Mouse (Mus musculus): ENCODE data around the gene Cdk5rap3. TPM values are rescaled to one million over a fixed set of nuclear protein-coding genes. Genes with fewer than 3 reads are reported as not detected.

Cdk5rap3 gene
- total RNA-seq (2017), result 38.2 and 47.8 TPM in 2 replicates

DNA sequence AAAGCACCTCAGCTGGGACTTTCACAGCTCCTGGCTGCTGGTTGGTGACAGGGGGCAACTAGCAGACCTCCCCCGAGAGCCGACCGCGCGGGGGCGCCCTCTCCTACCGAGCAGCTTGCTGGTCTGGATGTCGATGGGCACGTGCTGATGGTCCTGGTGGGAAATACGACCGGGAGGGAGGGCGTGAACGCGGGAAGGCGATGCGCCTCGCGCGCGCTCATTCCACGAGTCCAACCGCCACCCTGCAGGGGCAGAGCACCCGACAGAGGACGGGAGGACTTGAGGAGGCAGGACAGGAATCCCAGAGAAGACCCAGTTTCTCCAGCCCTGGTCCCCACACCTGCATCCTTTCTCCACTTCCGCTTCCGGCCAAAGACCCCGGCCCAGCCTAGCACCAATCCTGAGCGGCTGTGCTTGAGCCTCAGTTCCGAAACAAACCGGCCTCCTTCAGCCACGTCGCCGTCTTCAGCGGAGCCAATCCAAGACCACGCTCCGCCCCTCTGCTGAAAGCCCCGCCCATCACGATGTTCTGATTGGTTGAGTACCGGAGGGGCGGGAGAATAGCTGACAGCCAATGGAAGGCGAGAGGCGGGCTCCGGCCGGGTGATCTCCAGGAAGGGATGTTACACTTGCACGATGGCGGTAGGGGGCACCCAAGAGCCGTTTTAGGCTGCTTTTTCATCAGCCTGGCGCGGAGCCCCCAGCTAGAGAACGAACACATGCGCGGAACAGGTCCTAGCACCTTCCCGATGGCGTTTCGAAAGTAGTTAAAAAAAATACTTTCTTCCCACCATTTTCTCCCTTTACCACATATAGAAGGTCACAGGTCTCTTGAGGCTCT, at the start of gene Cdk5rap3:
Gene Cdk5rap3 (minus strand): TSS at position 453 of the 841 bp plus-strand sequence.
- peak; percentile 96 for ATAC-seq (replicated peaks; ENCODE audit: low read depth, poor library complexity, severe bottlenecking)

DNA sequence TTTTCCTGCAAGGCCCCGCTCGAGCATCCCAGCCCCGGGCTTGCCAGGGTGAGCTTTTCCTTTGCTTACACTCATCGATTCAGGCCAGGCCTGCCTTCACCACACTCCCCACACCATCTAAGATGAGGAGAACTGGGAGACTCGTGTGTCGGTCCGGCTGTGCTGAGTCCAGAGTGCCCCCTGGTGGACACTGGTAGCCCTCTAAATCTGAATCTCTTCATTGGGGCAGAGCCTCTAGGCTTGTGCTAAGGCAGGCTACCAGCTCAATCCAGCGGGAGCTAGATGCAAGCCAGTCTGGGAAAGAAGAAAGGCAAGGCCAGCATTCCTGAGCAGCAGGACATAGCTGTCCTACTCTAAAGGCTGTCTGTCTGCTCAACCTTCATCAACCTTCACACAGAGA, 47.3 kb upstream of the Cdk5rap3 start:
- ATAC-seq (replicated peaks; ENCODE audit: low read depth, poor library complexity, severe bottlenecking), result peak; percentile 64

- no peak for ATAC-seq (replicated peaks; ENCODE audit: low read depth, poor library complexity, severe bottlenecking)
These were observed 40.9 kb upstream of the Cdk5rap3 start for GRCm38 (mm10) chr11:96957061-96957805.

DNA sequence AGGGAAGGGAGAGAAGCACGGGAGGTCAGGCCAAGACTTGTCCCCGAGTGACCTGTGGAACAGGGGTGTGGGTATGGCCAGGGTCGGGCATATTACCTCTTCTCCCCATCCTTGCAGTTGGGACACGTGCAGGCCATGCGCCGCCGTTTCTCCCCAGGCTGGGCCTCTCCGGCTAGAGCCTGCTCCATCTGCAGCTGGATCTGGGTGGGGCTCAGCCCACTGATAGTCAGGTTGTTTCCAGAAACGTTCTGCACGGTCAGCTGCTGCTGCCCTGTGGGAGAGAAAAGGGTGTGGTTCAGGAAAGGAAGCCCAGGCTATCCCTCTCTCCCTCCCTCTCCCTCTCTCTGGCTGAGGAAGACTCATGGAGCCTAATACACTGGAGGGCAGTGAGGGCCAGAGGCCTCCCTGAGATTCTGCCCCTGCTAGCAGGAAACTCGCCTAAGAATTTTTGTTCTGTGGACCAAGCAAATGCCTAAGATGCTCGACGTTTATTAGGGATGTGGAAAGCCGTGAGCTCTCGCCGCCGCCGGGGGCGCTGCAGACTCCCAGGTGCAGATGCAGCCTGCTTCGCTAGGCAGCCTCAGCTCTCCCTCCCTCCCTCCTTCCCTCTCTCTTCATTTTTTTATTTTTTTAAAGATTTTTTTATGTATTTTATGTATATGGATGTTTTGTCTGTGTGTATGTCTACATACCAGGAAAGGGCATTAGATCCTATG, 39.9 kb upstream of the Cdk5rap3 start:
- ATAC-seq (replicated peaks; ENCODE audit: low read depth, poor library complexity, severe bottlenecking), result no peak

- ATAC-seq (replicated peaks; ENCODE audit: low read depth, poor library complexity, severe bottlenecking), result no peak
These were observed 38.8 kb upstream of the Cdk5rap3 start for GRCm38 (mm10) chr11:96955094-96955493.

- no peak for ATAC-seq (replicated peaks; ENCODE audit: low read depth, poor library complexity, severe bottlenecking)
These were observed 36.6 kb upstream of the Cdk5rap3 start for GRCm38 (mm10) chr11:96952896-96953295.

DNA sequence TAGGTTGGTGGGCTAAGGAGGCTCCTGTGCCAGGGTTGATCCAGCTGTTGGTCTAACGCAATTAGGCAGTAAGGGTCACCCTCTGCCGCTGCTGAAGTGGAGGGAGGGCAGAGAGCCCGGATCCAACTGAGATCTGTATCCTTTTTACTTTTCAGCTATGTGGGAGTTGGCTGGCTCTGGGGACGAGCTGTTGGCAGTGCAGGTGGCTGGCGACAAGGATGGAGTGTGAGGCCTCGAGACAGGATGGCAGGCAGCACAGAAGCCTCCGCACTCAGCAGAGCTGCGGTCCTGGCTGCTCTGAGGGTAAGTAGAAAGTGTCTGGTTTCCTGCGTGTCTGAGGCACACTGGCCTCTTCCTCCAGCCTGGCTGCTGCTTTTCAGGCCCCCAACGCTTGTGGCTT, 36.1 kb upstream of the Cdk5rap3 start:
- no peak for ATAC-seq (replicated peaks; ENCODE audit: low read depth, poor library complexity, severe bottlenecking)

GRCm38 (mm10) chr11:96950767-96951166, 34.5 kb upstream of the Cdk5rap3 start:
- no peak for ATAC-seq (replicated peaks; ENCODE audit: low read depth, poor library complexity, severe bottlenecking)

GRCm38 (mm10) chr11:96947849-96948248, 31.6 kb upstream of the Cdk5rap3 start:
- ATAC-seq (replicated peaks; ENCODE audit: low read depth, poor library complexity, severe bottlenecking), result peak; percentile 34

DNA sequence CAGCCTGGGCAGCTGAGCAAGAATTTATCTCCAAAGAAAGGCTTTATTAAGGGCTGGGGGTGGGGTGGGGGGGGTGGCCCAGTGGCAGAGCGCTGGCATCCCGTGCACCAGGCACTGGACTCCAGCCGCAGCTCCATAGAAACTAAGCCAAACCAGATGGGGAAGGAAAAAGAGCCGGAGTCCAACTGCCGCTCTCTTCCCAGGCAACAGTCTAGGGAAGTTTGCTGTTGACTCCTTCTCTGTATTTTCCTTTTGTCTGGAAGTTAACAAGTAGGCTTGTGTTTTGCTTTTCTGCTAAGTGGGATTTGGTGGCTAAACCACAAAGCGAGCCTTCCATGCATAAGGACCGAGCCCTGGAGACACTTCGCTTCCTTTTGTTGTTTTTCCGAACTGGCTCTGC, 30.2 kb upstream of the Cdk5rap3 start:
- ATAC-seq (replicated peaks; ENCODE audit: low read depth, poor library complexity, severe bottlenecking), result no peak

DNA sequence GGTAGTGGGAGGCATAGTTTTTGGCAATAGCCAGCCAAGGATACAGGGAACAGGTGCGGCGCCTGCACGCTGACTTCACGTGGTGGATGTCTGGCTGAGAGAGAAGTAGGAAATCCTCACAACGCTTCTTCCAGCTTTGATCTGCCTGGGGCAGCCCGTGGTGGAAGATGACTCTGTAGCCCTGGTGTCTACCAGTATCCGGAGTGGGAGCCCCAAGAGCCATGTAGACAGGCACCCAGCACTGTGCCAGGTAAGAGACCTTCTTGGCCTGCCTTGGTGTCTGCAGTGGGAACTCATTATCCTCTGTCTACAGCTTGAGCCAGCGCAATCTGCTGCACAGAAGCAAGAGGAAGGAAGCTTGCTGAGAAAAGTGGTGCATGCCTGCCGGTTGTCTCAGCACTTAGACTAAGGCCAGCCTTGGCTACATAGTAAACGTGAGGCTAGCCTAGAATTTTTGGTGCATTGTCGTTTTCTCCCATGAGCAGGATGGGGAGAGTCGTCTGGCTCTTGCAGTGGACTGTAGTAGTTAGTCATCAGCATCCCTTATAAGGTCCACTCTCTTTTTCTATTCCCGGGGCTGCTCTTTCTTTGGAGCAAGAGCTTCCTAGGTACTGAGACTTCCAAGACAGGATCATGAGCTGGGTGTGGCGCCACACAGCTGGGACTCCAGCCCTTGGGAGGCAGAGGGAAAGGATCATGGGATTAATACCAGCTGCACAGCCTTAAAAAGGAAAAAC, 28.7 kb upstream of the Cdk5rap3 start:
- ATAC-seq (replicated peaks; ENCODE audit: low read depth, poor library complexity, severe bottlenecking), result no peak

DNA sequence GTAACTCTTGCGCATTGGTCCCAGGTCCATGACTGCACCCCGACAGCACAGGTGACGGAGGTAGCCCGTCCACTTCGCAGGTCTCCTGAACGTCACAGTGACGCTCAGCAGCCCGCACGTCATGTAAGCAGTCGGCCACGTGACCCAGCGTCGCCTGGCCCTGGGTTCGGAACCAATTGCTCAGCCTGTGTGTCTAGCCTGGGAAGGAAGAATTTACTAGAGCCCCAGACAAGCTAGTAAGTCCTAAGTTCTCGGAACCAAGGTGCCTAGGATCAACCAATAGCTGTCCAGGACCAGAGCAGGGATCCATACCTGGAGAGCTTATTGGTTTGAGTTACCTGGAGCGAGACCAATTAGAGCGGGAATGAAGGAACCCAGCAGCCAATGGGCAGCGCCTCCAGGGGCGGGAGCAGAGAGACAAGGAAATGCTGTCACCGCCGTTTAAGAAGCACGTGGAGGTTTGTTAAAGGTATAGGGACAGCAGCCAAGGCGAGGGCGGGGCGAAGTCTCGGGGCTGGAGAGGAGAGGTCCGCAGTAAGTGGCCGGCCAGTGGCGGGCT, 27.5 kb upstream of the Cdk5rap3 start, which contains the start of gene Pnpo:
Gene Pnpo (minus strand): TSS at position 241 of the 559 bp plus-strand sequence.
- peak; percentile 83 for ATAC-seq (replicated peaks; ENCODE audit: low read depth, poor library complexity, severe bottlenecking)

DNA sequence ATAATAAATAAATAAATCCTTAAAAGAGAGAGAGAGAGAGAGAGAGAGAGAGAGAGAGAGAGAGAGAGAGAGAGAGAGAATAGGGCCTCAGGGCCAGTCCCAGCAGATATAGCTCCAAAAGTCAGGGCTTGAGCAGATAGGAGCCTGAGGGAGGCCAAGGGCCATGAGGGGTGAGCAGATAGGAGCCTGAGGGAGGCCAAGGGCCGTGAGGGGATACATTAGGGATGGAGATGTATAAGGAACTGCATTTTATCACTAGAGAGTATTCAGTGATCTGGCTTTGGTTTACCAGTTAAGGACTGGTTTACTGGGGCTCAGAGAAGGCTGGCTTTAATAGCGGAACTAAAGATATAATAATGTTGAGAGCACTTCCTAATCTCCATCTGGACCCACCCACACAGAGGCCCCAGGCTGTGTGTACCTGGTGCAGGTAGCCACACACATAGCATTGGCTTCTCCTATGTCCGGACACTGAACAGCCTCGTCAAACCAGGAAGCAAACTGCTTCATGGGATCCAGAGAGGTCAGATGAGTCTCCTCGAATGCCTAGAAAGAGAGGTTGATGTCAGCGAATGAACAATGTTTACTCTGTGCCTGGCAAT, 25.8 kb upstream of the Cdk5rap3 start:
- ATAC-seq (replicated peaks; ENCODE audit: low read depth, poor library complexity, severe bottlenecking), result no peak

DNA sequence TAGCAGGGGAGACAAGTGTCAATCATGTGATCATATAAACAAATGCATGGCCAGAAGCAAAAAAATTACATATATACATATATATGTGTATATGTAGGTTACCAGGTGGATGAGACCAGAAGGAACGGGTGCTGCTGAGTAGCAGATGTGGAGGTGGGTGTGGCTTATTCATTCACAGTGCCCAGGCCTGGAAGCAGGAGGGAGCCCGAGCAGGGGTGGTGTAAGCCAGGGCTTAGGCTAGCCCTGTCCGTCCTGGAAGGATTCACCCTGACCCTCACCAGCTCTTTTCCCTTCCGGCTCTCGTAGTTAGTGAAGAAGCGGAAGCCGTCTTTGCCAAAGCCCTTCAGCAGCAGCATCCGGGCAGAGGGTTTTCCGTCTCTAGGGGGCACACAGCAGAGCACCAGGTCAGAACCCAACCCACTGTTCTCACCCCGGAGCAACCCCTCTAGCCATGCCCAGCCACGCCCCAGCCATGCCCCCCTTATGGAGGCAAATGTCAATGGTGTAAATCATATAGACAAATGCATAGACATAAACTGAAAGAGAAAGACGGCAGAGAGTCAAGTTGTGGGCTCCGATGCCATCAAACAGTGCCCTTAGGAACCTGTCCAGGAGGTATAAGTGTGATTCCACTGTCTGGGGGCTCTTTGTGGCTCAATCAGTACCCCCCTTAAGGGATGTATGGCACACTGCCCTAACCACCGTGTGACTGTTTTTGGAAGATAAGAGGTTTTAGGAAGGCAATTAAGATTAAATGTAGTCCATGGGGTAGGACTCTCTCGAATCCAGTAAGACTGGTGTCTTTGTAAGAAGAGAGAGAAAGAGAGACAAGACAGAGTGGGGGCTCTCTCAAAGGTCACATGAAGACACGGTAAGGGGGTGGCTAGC, 24.5 kb upstream of the Cdk5rap3 start:
- 0 out of 2 replicates have a peak, but pooled peaks have one; percentile 5 for ATAC-seq (replicated peaks; ENCODE audit: low read depth, poor library complexity, severe bottlenecking)

DNA sequence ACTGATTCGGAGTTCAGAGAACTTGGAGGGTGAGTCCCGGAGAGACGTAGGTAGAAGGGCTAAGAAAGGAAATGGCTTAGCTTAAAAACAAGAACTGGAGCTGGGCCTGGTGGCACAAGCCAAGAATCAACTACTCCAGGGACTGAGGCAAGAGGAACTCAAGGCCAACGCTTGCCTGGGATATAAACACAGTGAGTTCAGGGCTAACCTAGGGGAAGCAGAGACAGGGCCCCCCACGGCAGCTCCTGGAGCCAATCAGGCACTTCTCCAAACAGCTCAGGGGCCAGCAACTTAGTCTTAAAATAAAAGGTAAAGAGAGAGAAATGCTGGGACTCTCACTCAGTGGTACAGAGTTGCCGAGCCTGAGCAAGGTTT, 22.1 kb upstream of the Cdk5rap3 start:
- ATAC-seq (replicated peaks; ENCODE audit: low read depth, poor library complexity, severe bottlenecking), result no peak

GRCm38 (mm10) chr11:96937549-96938425, 21.5 kb upstream of the Cdk5rap3 start:
- peak; percentile 50 for ATAC-seq (replicated peaks; ENCODE audit: low read depth, poor library complexity, severe bottlenecking)
